Mouse (Mus musculus): ENCODE measurements around the gene Fxyd6. TPM values are rescaled to one million over a fixed set of nuclear protein-coding genes. Genes with fewer than 3 reads are reported as not detected.

Fxyd6 gene
- total and polyA plus RNA-seq, 3 experiments = not detected

- Histone ChIP-seq H3K4me1 (ENCODE audit: control insufficient read depth in 1 of 2, insufficient read depth in 2 of 2, low read length in 2 of 2) (no peaks in the 10 kb centered on the region; a peak in 1 of 4 replicates), H3K9me3 (replicated peaks; ENCODE audit: insufficient read depth, low read length) (no peaks in the 10 kb centered on the region), H3K79me2 (ENCODE audit: control insufficient read depth, insufficient read depth, low read length, poor library complexity) (no peaks in the 10 kb centered on the region), H3K9ac (ENCODE audit: control insufficient read depth, low read depth, low read length, poor library complexity, severe bottlenecking) (no peak overlapping the region), H3K27me3 (ENCODE audit: control insufficient read depth in 1 of 2, insufficient read depth in 2 of 2, low read length in 2 of 2) (no peaks in the 10 kb centered on the region; a peak in 3 of 4 replicates), H3K4me3 (ENCODE audit: control insufficient read depth in 1 of 2, insufficient read depth in 1 of 2, low read depth in 2 of 2, low read length in 2 of 2) (no peak overlapping the region), H3K27ac (ENCODE audit: control insufficient read depth, low read depth, low read length) (no peak overlapping the region), H3K36me3 (ENCODE audit: control insufficient read depth in 1 of 2, insufficient read depth in 2 of 2, low read length in 2 of 2) (0 out of 4 replicates have a peak, but pooled peaks cover 0 to 2% of the 10 kb centered on the region in 2 experiments)
- no peak for DNase-seq (ENCODE audit: low read depth, low spot score)
- TF ChIP-seq HCFC1 (IDR thresholded peaks at IDR 0.05; ENCODE audit: low read depth, low read length) (no peak), NRF1 (IDR thresholded peaks at IDR 0.05; ENCODE audit: insufficient read depth, low read depth, low read length, poor library complexity, severe bottlenecking) (no peak), ZKSCAN1 (IDR thresholded peaks at IDR 0.05; ENCODE audit: low read depth, low read length) (no peak), ETS1 (IDR thresholded peaks at IDR 0.05; ENCODE audit: low read depth, low read length) (no peak), ZMIZ1 (IDR thresholded peaks at IDR 0.05; ENCODE audit: low read depth, low read length) (no peak), CTCF (IDR thresholded peaks at IDR 0.05 in 2 of 3, conservative IDR thresholded peaks at IDR 0.05 in 1 of 3; ENCODE audit: control insufficient read depth in 1 of 3, insufficient read depth in 1 of 3, low read depth in 2 of 3, low read length in 3 of 3, poor library complexity in 1 of 3, severe bottlenecking in 1 of 3) (no peak), MAFK (IDR thresholded peaks at IDR 0.05; ENCODE audit: borderline replicate concordance, low read depth, low read length) (no peak), ELF1 (IDR thresholded peaks at IDR 0.05; ENCODE audit: low read depth, low read length) (no peak), POLR2A (IDR thresholded peaks at IDR 0.05; ENCODE audit: control insufficient read depth in 1 of 2, insufficient read depth in 1 of 2, low read depth in 1 of 2, low read length in 2 of 2, poor library complexity in 1 of 2) (no peak), EP300 (IDR thresholded peaks at IDR 0.05; ENCODE audit: low read depth in 1 of 2, low read length in 2 of 2) (no peak), POLR2AphosphoS2 (IDR thresholded peaks at IDR 0.05; ENCODE audit: low read length) (no peak)
Measured at GRCm38 (mm10) chr9:45383883-45384282, 13.9 kb downstream of the Fxyd6 start.

- Histone ChIP-seq H3K27ac (ENCODE audit: control insufficient read depth, low read depth, low read length) (no peak overlapping the region), H3K4me3 (ENCODE audit: control insufficient read depth in 1 of 2, insufficient read depth in 1 of 2, low read depth in 2 of 2, low read length in 2 of 2) (no peak overlapping the region), H3K36me3 (ENCODE audit: control insufficient read depth in 1 of 2, insufficient read depth in 2 of 2, low read length in 2 of 2) (0 out of 4 replicates have a peak, but pooled peaks cover 0 to 2% of the 10 kb centered on the region in 2 experiments), H3K27me3 (ENCODE audit: control insufficient read depth in 1 of 2, insufficient read depth in 2 of 2, low read length in 2 of 2) (no peaks in the 10 kb centered on the region; a peak in 2 of 4 replicates), H3K9ac (ENCODE audit: control insufficient read depth, low read depth, low read length, poor library complexity, severe bottlenecking) (no peak overlapping the region), H3K79me2 (ENCODE audit: control insufficient read depth, insufficient read depth, low read length, poor library complexity) (no peaks in the 10 kb centered on the region), H3K9me3 (replicated peaks; ENCODE audit: insufficient read depth, low read length) (no peaks in the 10 kb centered on the region), H3K4me1 (ENCODE audit: control insufficient read depth in 1 of 2, insufficient read depth in 2 of 2, low read length in 2 of 2) (no peaks in the 10 kb centered on the region; a peak in 1 of 4 replicates)
- peak; percentile 67 for DNase-seq (ENCODE audit: low read depth, low spot score)
- no peak for TF ChIP-seq RCOR1 (IDR thresholded peaks at IDR 0.05; ENCODE audit: low read depth, low read length)
- peak; percentile 27 for TF ChIP-seq SMC3 (IDR thresholded peaks at IDR 0.05; ENCODE audit: low read depth, low read length)
- no peak for TF ChIP-seq MAX (IDR thresholded peaks at IDR 0.05; ENCODE audit: low read length)
- no peak for TF ChIP-seq MXI1 (IDR thresholded peaks at IDR 0.05; ENCODE audit: low read depth, low read length)
- TF ChIP-seq ETS1 (IDR thresholded peaks at IDR 0.05; ENCODE audit: low read depth, low read length) = 0 out of 2 replicates have a peak, but pooled peaks have one; percentile 22
- TF ChIP-seq MYC (IDR thresholded peaks at IDR 0.05; ENCODE audit: low read depth, low read length) = 0 out of 2 replicates have a peak, but pooled peaks have one; percentile 15
- 0 out of 2 replicates have a peak, but pooled peaks have one; percentile 11 for TF ChIP-seq ZC3H11A (IDR thresholded peaks at IDR 0.05; ENCODE audit: low read depth, low read length)
- no peak; the same call in 1 of the 2 replicates for TF ChIP-seq RAD21 (IDR thresholded peaks at IDR 0.05; ENCODE audit: low read depth, low read length)
- TF ChIP-seq EP300 (IDR thresholded peaks at IDR 0.05; ENCODE audit: low read depth in 1 of 2, low read length in 2 of 2) = peak in 1 of 2 experiments; percentile 44; a peak in 2 of 4 replicates
- peak; percentile 85 for TF ChIP-seq ZNF384 (IDR thresholded peaks at IDR 0.05; ENCODE audit: low read depth, low read length)
- TF ChIP-seq NRF1 (IDR thresholded peaks at IDR 0.05; ENCODE audit: insufficient read depth, low read depth, low read length, poor library complexity, severe bottlenecking) = no peak
- no peak for TF ChIP-seq CTCF (IDR thresholded peaks at IDR 0.05 in 2 of 3, conservative IDR thresholded peaks at IDR 0.05 in 1 of 3; ENCODE audit: control insufficient read depth in 1 of 3, insufficient read depth in 1 of 3, low read depth in 2 of 3, low read length in 3 of 3, poor library complexity in 1 of 3, severe bottlenecking in 1 of 3)
- no peak for TF ChIP-seq MYB (IDR thresholded peaks at IDR 0.05; ENCODE audit: low read depth, low read length)
- no peak for TF ChIP-seq USF1 (IDR thresholded peaks at IDR 0.05; ENCODE audit: low read depth, low read length)
- TF ChIP-seq GATA1 (IDR thresholded peaks at IDR 0.05; ENCODE audit: low read depth, low read length) = peak; percentile 25; the same call in 1 of the 2 replicates
- no peak for TF ChIP-seq POLR2A (IDR thresholded peaks at IDR 0.05; ENCODE audit: control insufficient read depth in 1 of 2, insufficient read depth in 1 of 2, low read depth in 1 of 2, low read length in 2 of 2, poor library complexity in 1 of 2)
Measured at GRCm38 (mm10) chr9:45386698-45387097, 16.7 kb downstream of the Fxyd6 start.
